Mouse (Mus musculus) kidney, postnatal 0 days (tissue): ENCODE data around the gene Lsm3. TPM values are rescaled to one million over a fixed set of nuclear protein-coding genes. Genes with fewer than 3 reads are reported as not detected.

Experiments
- ATAC-seq: fragments of 200-750 bp; cut with Nextera tagmentation; replicated peaks from 2 replicates; pipeline ENCODE4 v1.8.0; 2017; ENCODE audit warnings: low read depth, moderate number of reproducible peaks, moderate TSS enrichment, moderate library complexity; ENCODE audit not compliant: low FRiP score
- DNase-seq: peaks from one replicate; pipeline ENCODE4 v3.0.0-alpha.2; 2016; ENCODE audit warnings: low spot score
- H3K27ac ChIP-seq: fragments of 300-500 bp; sonication (generic); 2 replicates; pipeline ENCODE4 v1.5.1; 2014; ENCODE audit warnings: mild to moderate bottlenecking
- H3K27me3 ChIP-seq: fragments of 300-500 bp; sonication (generic); 2 replicates; pipeline ENCODE4 v1.6.1; 2014; ENCODE audit warnings: low read length, mixed read lengths; ENCODE audit not compliant: insufficient read depth
- H3K36me3 ChIP-seq: fragments of 300-500 bp; sonication (generic); 2 replicates; pipeline ENCODE4 v1.6.1; 2014; ENCODE audit warnings: low read length, mixed read lengths; ENCODE audit not compliant: insufficient read depth
- H3K4me1 ChIP-seq: fragments of 300-500 bp; sonication (generic); replicated peaks from 2 replicates; pipeline ENCODE4 v1.6.1; 2014; ENCODE audit warnings: antibody characterized with exemption, low read length, mixed read lengths; ENCODE audit not compliant: insufficient read depth
- H3K4me2 ChIP-seq: fragments of 300-500 bp; sonication (generic); 2 replicates; pipeline ENCODE4 v1.6.1; 2014; ENCODE audit warnings: mild to moderate bottlenecking, low read length, moderate library complexity, mixed read lengths
- H3K4me3 ChIP-seq: fragments of 300-500 bp; sonication (generic); replicated peaks from 2 replicates; pipeline ENCODE4 v1.5.1; 2014; ENCODE audit warnings: low read depth, low read length
- H3K9ac ChIP-seq: fragments of 300-500 bp; sonication (generic); 2 replicates; pipeline ENCODE4 v1.6.1; 2014; ENCODE audit warnings: low read depth, low read length
- H3K9me3 ChIP-seq: fragments of 300-500 bp; sonication (generic); replicated peaks from 2 replicates; pipeline ENCODE4 v1.6.1; 2016; ENCODE audit warnings: low read length, inconsistent platforms, mixed read lengths
- CTCF ChIP-seq: IDR thresholded peaks from 2 replicates; pipeline ENCODE4 v1.5.1; 2016; ENCODE audit warnings: antibody characterized with exemption, low read depth, mild to moderate bottlenecking, moderate library complexity
- WGBS: fragments of 180-500 bp; shearing (Covaris S2); extraction: QIAGEN DNeasy Blood & Tissue Kit; methylation state at CpG from one replicate; pipeline ENCODE4 v1.1.7; 2014; 5-methylcytosine and 5-hydroxymethylcytosine counted together
- polyA plus RNA-seq: library from polyadenylated mRNA; unstranded; fragments of >200 nt; fragmentation: Nextera tagmentation; extraction: Ambion mirVana; gene quantifications from 2 replicates; pipeline ENCODE4 v1.2.1, GENCODE M21; 2015

Gene Lsm3
- polyA plus RNA-seq, 1 experiment from 2014 or later, result 222 TPM

DNA sequence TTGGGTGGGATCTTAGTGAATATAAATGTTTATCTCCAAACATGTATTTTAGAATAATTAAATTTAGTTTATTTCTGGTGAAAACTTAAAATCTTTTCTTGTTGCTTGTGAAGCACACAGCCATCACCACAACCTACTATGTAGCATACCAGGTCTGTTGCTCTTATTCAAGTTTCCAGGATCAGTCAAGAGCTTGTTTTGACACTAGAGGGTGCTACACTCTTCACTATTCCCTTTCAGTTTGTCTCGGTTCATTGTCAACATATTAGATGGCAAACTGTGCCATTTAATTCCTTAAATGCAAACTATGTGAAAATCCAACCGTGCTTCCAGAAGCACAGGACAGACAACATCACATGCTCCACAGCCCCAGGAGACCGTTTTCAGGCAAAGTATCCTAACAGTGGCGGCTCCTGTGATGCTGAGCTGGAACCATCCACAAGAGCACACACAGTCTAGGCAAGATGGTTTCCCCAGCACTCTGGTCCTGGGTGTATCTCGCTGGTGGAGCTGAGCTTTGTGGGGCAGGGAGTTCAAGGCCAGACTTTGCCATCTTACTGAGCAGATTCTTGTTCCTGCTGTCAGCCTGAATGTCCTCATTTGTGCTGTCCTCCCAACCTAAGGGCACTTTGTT lies 11.6 kb downstream of the Lsm3 start:
- H3K4me3 ChIP-seq, result no peak overlapping the region
- ATAC-seq, result no peak
- no peaks in the 10 kb centered on the region for H3K4me1 ChIP-seq
- no peak overlapping the region for H3K27ac ChIP-seq
- H3K27me3 ChIP-seq, result no peaks in the 10 kb centered on the region
- DNase-seq, result peak; percentile 87
- WGBS, result 46% methylated on average over 5 of the region's 5 CpGs
- peak; percentile 81 for TF ChIP-seq CTCF
- no peak overlapping the region for H3K9ac ChIP-seq
- H3K9me3 ChIP-seq, result no peaks in the 10 kb centered on the region
- H3K4me2 ChIP-seq, result no peak overlapping the region
- H3K36me3 ChIP-seq, result peaks cover 8% of the 10 kb centered on the region; the same call in 1 of the 2 replicates

DNA sequence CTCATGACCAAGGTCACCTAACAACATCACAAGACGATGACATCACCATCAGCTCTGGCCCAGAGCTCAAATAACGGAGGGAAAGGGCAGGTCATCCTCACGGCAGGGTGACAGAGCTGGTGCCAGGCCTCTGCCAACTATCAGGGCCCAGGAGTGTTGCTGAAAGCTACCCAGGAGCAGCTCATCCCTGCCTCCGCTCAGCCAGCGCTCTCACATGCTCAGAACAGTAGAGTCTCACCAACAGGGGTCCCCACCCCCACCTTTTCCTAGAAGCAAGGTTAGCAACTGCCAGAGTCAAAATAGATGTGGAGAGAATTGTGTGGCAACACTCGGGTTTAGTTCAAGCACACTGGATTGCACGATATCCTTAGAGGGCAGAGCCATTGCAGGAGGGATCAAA lies 12.5 kb downstream of the Lsm3 start:
- H3K9me3 ChIP-seq, result no peaks in the 10 kb centered on the region
- ATAC-seq (no peak; the same call in 1 of the 2 replicates), DNase-seq (no peak)
- no peak overlapping the region for H3K27ac ChIP-seq
- H3K27me3 ChIP-seq, result no peaks in the 10 kb centered on the region
- WGBS, result 71% methylated on average over 7 of the region's 7 CpGs
- no peak overlapping the region for H3K9ac ChIP-seq
- H3K4me1 ChIP-seq, result no peaks in the 10 kb centered on the region; the same call in 1 of the 2 replicates
- H3K4me3 ChIP-seq, result no peak overlapping the region
- 0 out of 2 replicates have a peak, but pooled peaks have one; percentile 10 for TF ChIP-seq CTCF
- no peaks in the 10 kb centered on the region for H3K36me3 ChIP-seq
- no peak overlapping the region for H3K4me2 ChIP-seq

DNA sequence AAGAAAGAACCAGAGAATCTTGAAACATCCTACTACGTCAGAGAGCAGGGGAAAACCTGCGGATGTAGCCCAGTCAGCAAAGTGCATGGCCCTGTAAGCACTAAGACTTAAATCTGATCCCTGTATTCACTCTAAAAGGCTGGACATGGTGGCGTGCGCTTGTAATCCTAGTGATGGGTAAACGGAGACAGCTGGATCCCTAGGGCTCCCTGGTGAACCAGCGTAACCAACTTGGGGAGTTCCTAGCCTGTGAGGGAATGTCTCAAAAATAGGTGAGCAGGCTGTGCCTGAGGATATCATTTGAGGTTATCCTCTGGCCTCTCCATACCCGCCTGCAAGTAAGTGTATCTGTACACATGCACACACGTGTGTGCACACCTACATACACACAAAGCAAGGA lies 14.9 kb downstream of the Lsm3 start:
- WGBS, result 89% methylated on average over 8 of the region's 8 CpGs
- Histone ChIP-seq H3K9ac (no peak overlapping the region), H3K9me3 (no peaks in the 10 kb centered on the region), H3K4me3 (no peak overlapping the region), H3K27me3 (no peaks in the 10 kb centered on the region), H3K27ac (no peak overlapping the region), H3K4me1 (no peaks in the 10 kb centered on the region; the same call in 1 of the 2 replicates), H3K36me3 (no peaks in the 10 kb centered on the region), H3K4me2 (no peak overlapping the region)
- no peak for TF ChIP-seq CTCF
- no peak for DNase-seq
- ATAC-seq, result no peak

DNA sequence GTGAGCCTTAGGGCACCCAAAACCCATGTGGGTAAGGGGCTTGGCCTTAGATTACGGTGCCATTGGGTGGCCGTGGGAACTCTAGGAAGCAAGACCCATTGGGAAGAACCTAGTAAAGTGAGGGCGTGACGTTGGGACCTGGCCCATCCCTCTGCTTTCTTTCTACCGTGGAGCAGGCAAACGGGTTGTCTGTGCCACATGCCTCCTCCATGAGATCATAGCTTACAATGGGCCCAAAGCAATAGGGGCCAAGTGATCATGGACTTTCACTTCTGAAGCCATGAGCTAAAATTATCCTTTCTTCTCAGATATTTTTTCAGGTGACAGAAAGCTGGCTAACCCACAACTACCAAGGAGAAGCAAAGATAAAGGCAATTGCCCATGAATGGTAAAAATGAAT lies 15.5 kb downstream of the Lsm3 start:
- no peak overlapping the region for H3K9ac ChIP-seq
- no peak for ATAC-seq
- H3K4me2 ChIP-seq, result no peak overlapping the region

DNA sequence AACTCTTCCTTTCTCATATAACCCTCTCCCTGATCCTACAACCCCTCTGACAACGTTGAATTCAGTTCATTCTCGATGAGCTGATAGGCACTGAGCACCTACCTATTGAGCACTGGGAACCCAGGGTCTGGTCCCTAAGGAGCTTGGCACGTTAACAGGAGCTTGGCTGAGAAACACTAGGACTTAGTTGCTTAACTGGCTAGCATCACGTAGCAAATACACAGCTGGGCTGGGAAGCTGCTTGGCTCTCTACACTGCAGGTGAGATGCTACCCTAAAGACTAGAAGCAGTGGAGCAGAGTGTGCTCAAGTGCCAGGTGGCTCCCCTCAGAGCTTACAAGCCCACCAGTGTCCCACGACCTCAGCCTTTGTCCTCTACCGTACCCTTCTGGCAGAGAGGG lies 16.9 kb downstream of the Lsm3 start:
- no peak for ATAC-seq
- no peak for DNase-seq
- H3K4me2 ChIP-seq, result 0 out of 2 replicates have a peak overlapping the region, but pooled peaks have one; percentile 18

More for the DNA sequence above, 15.5 kb downstream of the Lsm3 start:
- Histone ChIP-seq H3K4me3 (no peak overlapping the region), H3K4me1 (no peaks in the 10 kb centered on the region; the same call in 1 of the 2 replicates), H3K36me3 (no peaks in the 10 kb centered on the region), H3K27me3 (no peaks in the 10 kb centered on the region), H3K9me3 (no peaks in the 10 kb centered on the region), H3K27ac (no peak overlapping the region)
- no peak for TF ChIP-seq CTCF
- WGBS, result 81% methylated on average over 6 of the region's 6 CpGs
- DNase-seq, result no peak

DNA sequence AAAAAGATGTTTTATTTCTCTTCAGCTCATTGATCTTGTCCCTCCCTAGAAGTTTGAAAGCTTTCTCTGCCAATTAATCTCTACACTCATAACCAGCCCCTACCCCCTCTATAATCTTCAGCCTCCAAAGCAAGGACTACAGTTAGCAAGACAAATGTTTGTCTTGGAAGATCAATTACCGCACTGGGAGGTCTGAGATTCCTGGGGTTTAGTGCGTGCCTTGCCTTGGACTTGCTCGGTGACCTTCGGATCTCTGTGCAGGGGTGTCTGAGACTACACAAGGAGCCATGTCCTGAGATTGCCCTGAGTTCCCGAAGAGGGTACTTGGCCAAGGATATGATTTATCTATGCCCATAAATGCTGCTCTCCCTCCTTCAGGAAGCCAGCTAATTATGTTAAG lies 17.6 kb downstream of the Lsm3 start:
- Histone ChIP-seq H3K36me3 (no peaks in the 10 kb centered on the region), H3K27ac (peak overlapping the region; percentile 15; the same call in 1 of the 2 replicates), H3K9ac (no peak overlapping the region), H3K4me3 (no peak overlapping the region), H3K27me3 (no peaks in the 10 kb centered on the region), H3K4me2 (no peak overlapping the region), H3K4me1 (no peaks in the 10 kb centered on the region; the same call in 1 of the 2 replicates), H3K9me3 (no peaks in the 10 kb centered on the region)
- ATAC-seq (peak; percentile 78), DNase-seq (peak; percentile 85)
- no peak for TF ChIP-seq CTCF
- WGBS, result 15% methylated on average over 5 of the region's 5 CpGs

More for the DNA sequence above, 16.9 kb downstream of the Lsm3 start:
- H3K9me3 ChIP-seq, result no peaks in the 10 kb centered on the region
- no peaks in the 10 kb centered on the region for H3K36me3 ChIP-seq
- TF ChIP-seq CTCF, result no peak
- no peaks in the 10 kb centered on the region; the same call in 1 of the 2 replicates for H3K4me1 ChIP-seq
- WGBS, result 38% methylated on average over 6 of the region's 6 CpGs
- peak overlapping the region; percentile 52 for H3K27ac ChIP-seq
- H3K27me3 ChIP-seq, result no peaks in the 10 kb centered on the region
- 0 out of 2 replicates have a peak overlapping the region, but pooled peaks have one; percentile 23 for H3K9ac ChIP-seq
- H3K4me3 ChIP-seq, result no peak overlapping the region
